Mouse (Mus musculus) inflammation-experienced regulatory T-cells, adult 6 months (primary cell): ENCODE results near the gene Pbx3. TPM values are rescaled to one million over a fixed set of nuclear protein-coding genes. Genes with fewer than 3 reads are reported as not detected.
A peak's percentile ranks its signal among the peaks of the same experiment; 100 is the strongest.

Source experiments
- ATAC-seq: one replicate; pipeline ENCODE4 v1.8.0; 2017
- polyA plus RNA-seq, 3 experiments: library from polyadenylated mRNA; unstranded; fragments of 100-300 nt; shearing (Covaris generic); gene quantifications; one replicate each; pipeline ENCODE4 v1.2.1; 2017

Pbx3 gene
- polyA plus RNA-seq, 3 experiments from 2014 or later = 1.2 to 3.4 (median 1.6) TPM

- ATAC-seq = no peak
Observed at GRCm38 (mm10) chr2:34289726-34290125, 83.2 kb downstream of the Pbx3 start.

- no peak for ATAC-seq
Observed at GRCm38 (mm10) chr2:34284239-34284638, 88.7 kb downstream of the Pbx3 start.

GRCm38 (mm10) chr2:34280996-34281395 is 91.9 kb downstream of the Pbx3 start:
- no peak for ATAC-seq

- ATAC-seq = no peak
Observed at GRCm38 (mm10) chr2:34279726-34280125, 93.2 kb downstream of the Pbx3 start.

GRCm38 (mm10) chr2:34275630-34276193 is 97.2 kb downstream of the Pbx3 start:
- ATAC-seq = no peak

- no peak for ATAC-seq
Observed at GRCm38 (mm10) chr2:34262046-34262445, 110.9 kb downstream of the Pbx3 start.

- no peak for ATAC-seq
Observed at GRCm38 (mm10) chr2:34260653-34261076, 112.3 kb downstream of the Pbx3 start.

GRCm38 (mm10) chr2:34258256-34258655 is 114.7 kb downstream of the Pbx3 start:
- ATAC-seq = no peak

GRCm38 (mm10) chr2:34257611-34258010 is 115.3 kb downstream of the Pbx3 start:
- ATAC-seq = no peak

GRCm38 (mm10) chr2:34256000-34256553 is 116.9 kb downstream of the Pbx3 start:
- no peak for ATAC-seq

- no peak for ATAC-seq
Observed at GRCm38 (mm10) chr2:34253627-34254026, 119.3 kb downstream of the Pbx3 start.

- no peak for ATAC-seq
Observed at GRCm38 (mm10) chr2:34253111-34253510, 119.8 kb downstream of the Pbx3 start.

- no peak for ATAC-seq
Observed at GRCm38 (mm10) chr2:34252286-34252685, 120.7 kb downstream of the Pbx3 start.

- ATAC-seq = no peak
Observed at GRCm38 (mm10) chr2:34249961-34250658, 122.8 kb downstream of the Pbx3 start.

- peak; percentile 35 for ATAC-seq
Observed at GRCm38 (mm10) chr2:34249141-34249960, 123.6 kb downstream of the Pbx3 start.

GRCm38 (mm10) chr2:34240885-34241284 is 132.1 kb downstream of the Pbx3 start:
- no peak for ATAC-seq

GRCm38 (mm10) chr2:34239315-34239858 is 133.6 kb downstream of the Pbx3 start:
- no peak for ATAC-seq

- no peak for ATAC-seq
Observed at GRCm38 (mm10) chr2:34235467-34236075, 137.4 kb downstream of the Pbx3 start.

GRCm38 (mm10) chr2:34234274-34234673 is 138.7 kb downstream of the Pbx3 start:
- no peak for ATAC-seq

GRCm38 (mm10) chr2:34233271-34233670 is 139.7 kb downstream of the Pbx3 start:
- ATAC-seq = no peak

GRCm38 (mm10) chr2:34227688-34228087 is 145.3 kb downstream of the Pbx3 start:
- ATAC-seq = no peak

- no peak for ATAC-seq
Observed at GRCm38 (mm10) chr2:34225470-34225869, 147.5 kb downstream of the Pbx3 start.

GRCm38 (mm10) chr2:34221477-34221876 is 151.5 kb downstream of the Pbx3 start:
- no peak for ATAC-seq
